Mouse (Mus musculus) megakaryocyte, embryonic 14.5 days (primary cell): ENCODE measurements around the gene Rasgrf2.

Experiments
- FLI1 ChIP-seq: IDR thresholded peaks from 2 replicates; pipeline ENCODE4 v1.6.1; 2012; ENCODE audit warnings: low read length, inconsistent platforms, mixed read lengths
- GATA1 ChIP-seq: IDR thresholded peaks from 3 replicates; pipeline ENCODE4 v1.6.1; 2012; ENCODE audit warnings: mixed read lengths, low read length, inconsistent platforms, borderline replicate concordance

DNA sequence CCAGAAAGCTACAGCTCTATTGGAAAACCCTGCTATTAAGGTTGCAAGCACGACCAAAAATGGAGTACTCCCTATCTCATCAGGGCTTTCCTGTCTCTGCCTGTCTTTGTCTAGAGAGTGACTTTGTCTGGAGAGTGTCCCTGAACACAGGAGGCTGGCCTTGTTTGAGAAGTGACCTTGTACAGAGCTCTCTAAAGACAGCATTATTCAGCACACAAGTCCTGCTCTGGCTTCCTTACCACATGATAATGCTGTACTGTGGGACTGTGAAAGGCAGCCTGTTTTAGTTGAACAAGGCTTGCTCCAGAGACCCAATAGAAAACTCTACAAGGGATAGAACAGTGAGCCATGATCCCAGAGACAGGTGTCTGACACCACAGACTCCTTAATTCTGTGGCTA, 235.0 kb downstream of the Rasgrf2 start:
- TF ChIP-seq GATA1 (no peak), FLI1 (no peak)
